Mouse (Mus musculus): ENCODE data around the gene F10.
"Not testable (repeated sequence)": the region's sequence is repeated elsewhere in the genome, so short reads cannot be mapped to it uniquely, and the experiment has no call there.

F10 gene

GRCm38 (mm10) chr8:13060441-13061150 is 23.5 kb downstream of the F10 start, which contains the start of gene Proz:
TSS of gene Proz (plus strand) at chr8:13060914.
- DNase-seq (ENCODE audit: low spot score): no peak

DNA sequence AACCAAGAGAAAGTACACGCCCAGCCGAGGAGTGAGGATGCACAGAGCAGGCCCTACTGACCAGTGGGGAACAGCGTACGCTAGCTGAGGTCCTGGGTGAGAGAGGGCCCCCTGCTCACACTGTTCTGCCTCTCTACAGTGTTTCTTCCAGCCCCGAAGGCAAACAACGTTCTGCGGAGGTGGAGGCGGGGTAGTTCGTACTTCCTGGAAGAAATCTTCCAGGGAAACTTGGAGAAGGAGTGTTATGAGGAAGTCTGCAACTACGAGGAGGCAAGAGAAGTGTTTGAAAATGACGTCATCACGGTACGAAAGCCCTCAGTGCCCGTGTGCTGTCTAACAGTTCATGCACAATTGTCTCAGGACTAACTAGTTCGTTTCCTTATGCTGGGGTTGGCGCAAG is 26.0 kb downstream of the F10 start:
- no peak for DNase-seq (ENCODE audit: low spot score)

DNA sequence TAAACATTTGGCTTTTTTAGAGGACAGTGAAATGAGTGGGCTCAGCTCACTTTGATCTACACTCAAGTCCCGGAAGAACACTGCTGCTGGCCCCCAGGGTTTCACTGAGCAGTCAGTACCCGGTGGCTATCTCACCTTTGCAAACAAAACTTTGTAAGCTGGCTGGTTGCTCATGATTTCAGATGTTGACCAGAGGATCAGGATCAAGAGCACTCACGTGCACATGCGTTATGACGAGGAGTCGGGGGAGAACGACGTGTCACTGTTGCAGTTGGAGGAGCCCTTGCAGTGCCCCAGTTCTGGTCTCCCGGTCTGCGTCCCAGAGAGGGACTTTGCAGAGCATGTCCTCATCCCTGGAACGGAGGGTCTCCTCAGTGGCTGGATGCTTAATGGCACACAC is 36.1 kb downstream of the F10 start:
- no peak for DNase-seq (ENCODE audit: low spot score)

- no peak for DNase-seq (ENCODE audit: low spot score)
Measured at GRCm38 (mm10) chr8:13075044-13075443, 37.9 kb downstream of the F10 start.

DNA sequence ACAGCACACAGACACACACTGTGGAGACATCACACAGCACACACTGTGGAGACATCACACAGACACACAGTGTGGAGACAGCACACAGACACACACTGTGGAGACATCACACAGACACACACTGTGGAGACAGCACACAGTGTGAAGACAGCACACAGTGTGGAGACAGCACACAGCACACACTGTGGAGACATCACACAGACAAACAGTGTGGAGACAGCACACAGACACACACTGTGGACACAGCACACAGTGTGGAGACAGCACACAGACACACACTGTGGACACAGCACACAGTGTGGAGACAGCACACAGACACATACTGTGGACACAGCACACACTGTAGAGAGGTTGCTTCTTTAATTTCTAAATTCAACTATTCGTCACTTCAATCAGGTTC is 38.5 kb downstream of the F10 start:
- DNase-seq (ENCODE audit: low spot score): not testable (repeated sequence)

GRCm38 (mm10) chr8:13077542-13077941 is 40.4 kb downstream of the F10 start:
- no peak for DNase-seq (ENCODE audit: low spot score)

- peak; percentile 82 for DNase-seq (ENCODE audit: low spot score)
Measured at GRCm38 (mm10) chr8:13104691-13105086, 67.6 kb downstream of the F10 start.

GRCm38 (mm10) chr8:13105087-13105881 is 68.2 kb downstream of the F10 start, which contains the start of the genes Pcid2 and Cul4a:
TSS of gene Pcid2 (minus strand) at chr8:13105459.
TSS of gene Cul4a (plus strand) at chr8:13105621.
- DNase-seq (ENCODE audit: low spot score): peak; percentile 94

DNA sequence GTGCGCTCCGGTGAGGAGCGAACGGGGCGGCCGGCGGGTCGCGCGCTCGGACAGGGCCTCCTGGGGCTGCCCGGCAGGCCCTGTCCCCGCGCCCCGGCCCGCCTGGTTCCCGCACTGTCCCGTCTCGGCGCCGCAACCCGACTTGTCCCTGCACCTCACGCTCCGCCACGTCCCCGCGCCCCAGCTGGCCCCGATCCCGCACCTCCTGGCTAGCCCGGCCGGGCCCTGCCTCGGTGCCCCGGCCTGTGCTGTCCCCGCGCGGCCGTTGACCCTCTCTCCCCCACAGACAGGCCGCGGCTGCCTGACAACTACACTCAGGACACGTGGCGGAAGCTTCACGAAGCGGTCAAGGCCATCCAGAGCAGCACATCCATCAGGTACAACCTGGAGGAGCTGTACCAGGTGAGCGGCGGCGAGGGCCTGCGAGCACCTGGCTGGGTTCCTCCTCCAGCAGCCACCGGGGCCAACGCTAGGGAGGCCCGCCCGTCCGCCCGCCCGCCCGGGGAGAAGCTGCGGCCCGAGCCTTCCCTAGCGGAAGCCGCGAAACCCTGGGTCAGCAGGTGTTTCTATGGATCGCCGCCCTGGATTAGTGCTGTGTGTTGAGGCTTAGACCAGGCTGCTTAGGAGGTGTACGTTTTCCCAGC is 68.9 kb downstream of the F10 start:
- DNase-seq (ENCODE audit: low spot score): no peak

Data from left cerebral cortex, adult 11 months (tissue).